Mouse (Mus musculus) v-Abl transformed pro-B cells (cell line): ENCODE results near the gene Rgs9bp.

Source experiments
- in situ Hi-C, 2 experiments: fragments of 400-800 bp; cut with MboI; formaldehyde crosslinking; loops; one replicate each; pipeline ENCODE4 v1.15.1; 2025; ENCODE audit not compliant: unreplicated experiment in 2 of 2

The Rgs9bp gene

DNA sequence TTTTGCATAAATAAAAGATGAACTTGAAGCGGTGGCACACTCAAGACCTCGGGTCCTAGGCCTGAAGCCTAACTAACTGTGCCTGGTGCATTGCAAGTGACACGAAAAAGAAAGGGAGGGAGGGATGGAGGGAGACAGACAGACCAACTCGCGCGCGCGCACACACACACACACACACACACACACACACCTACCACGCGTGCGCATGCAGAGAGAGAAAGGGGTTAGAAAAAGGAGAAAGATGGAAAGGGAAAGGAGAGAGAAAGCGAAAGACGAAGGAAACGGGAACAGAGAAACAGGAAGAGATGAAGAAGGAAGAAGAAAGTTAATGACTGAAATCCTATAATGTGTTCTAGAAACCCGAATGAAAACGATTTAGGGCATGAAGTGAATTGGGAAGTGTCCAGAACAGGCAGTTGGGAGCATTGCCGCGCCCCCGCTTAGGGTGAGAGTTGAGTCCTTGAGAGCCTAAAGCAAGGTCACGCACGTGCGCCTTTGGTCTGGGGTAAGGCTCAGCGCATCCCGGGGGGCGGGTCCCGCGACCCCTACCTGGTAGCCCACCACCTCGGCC is 30.7 kb downstream of the Rgs9bp start:
- in situ Hi-C loops = loop anchor here (5.0 to 25.0 kb wide), 5 partner anchors 88 to 1160 kb away; partner anchors contain the start of genes Cep89 (in 1 of the 2), Faap24 (in 1 of the 2), Lsm14a (in 1 of the 2) and Pdcd5 (in 1 of the 2)

DNA sequence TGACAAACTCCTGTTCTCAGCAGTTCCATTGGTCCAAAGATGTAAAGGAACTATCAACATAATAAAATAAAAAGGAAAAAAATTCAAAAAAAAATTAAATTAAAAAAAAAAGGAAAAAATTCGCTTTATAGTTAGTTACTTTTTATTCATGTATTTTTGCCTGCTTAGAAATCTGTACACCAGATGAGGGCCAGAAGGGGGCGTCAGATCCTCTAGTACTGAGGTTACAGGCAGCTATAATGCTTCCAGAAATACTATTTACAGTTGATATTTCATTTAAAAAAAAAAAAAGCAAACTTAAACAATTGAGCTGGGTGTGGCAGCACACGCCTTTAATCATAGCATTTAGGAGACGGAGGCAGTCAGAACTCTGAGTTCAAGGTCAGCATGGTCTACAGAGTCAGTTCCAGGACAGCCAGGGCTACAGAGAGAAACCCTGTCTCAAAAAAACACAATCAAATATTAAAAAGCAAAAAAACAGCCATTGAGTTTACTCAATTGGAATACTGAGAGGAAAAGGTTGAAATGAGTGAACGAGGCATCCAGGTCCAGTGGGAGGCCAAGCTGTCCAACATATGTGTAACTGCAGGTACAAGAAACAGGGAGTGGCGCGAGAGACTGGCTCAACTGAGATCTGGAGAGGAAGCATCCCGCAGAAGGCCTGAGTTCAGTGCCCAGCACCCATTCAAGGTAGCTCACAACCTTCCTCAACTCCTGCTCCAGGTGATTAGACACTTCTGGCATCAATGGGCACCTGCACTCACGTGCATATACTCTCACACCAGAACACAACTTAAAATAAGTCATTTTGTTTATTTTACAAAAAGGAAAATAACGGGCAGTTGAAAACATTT is 31.4 kb downstream of the Rgs9bp start:
- in situ Hi-C loops = loop anchor here in 1 of 2 experiments (10.0 to 25.0 kb wide), 4 partner anchors 91 to 1159 kb away; partner anchors contain the start of genes Cep89, Faap24, Lsm14a and Pdcd5

DNA sequence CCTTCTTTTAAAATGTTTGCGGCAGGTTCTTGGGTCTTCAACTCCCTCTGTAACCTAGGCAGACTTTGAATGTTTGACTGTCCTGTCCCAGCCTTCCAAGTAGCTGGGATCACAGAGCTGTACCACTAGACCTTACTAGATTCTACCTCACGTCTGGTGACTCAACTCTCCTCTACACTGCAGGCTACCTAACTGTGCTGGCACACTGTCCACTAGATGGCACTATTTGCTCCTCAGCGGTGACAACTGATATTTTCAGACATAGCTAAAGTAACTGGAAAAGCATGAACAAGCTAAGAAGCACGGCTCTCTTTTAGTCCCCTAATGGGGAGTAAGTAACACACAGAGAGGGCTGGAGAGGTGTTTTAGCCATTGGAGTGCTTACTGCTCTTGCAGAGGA is 39.5 kb downstream of the Rgs9bp start:
- in situ Hi-C loops = loop anchor here (10.0 to 25.0 kb wide), 2 partner anchors 151 to 1816 kb away; partner anchors contain the start of genes Cep89 (in 1 of the 2) and Faap24 (in 1 of the 2)

DNA sequence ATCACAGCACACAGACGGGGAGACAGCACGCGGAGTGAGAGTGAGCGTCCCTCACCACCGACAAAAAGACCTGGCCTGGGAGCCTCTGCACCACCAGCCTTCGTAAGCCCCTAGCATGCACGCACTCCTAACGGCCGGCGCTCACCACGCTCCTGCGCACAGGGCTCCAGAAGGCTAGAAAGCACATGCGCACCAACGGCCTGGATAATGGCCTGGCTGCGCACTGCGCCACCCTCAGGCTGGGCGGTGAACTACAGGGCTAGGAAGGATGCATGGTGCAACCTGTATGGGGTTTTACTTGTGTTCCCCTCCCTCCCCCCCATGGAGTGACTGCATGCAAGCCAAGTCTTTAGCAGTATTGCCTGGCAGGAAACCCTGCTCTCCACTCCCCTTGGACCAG is 47.8 kb downstream of the Rgs9bp start, which contains the start of gene Tdrd12:
Gene Tdrd12, minus strand, starts transcription at position 184 of the 400 bp plus-strand sequence.
- in situ Hi-C loops = loop anchor here in 1 of 2 experiments (25.0 kb wide), 1 partner anchor 1825 kb away; no protein-coding TSS in a partner anchor

- in situ Hi-C loops = loop anchor here in 1 of 2 experiments (25.0 kb wide), 1 partner anchor 1826 kb away; no protein-coding TSS in a partner anchor
Measured at GRCm38 (mm10) chr7:35535750-35536512, 49.5 kb downstream of the Rgs9bp start.

- in situ Hi-C loops = loop anchor here in 1 of 2 experiments (25.0 kb wide), 1 partner anchor 1832 kb away; no protein-coding TSS in a partner anchor
Measured at GRCm38 (mm10) chr7:35530544-35530943, 54.8 kb downstream of the Rgs9bp start.

DNA sequence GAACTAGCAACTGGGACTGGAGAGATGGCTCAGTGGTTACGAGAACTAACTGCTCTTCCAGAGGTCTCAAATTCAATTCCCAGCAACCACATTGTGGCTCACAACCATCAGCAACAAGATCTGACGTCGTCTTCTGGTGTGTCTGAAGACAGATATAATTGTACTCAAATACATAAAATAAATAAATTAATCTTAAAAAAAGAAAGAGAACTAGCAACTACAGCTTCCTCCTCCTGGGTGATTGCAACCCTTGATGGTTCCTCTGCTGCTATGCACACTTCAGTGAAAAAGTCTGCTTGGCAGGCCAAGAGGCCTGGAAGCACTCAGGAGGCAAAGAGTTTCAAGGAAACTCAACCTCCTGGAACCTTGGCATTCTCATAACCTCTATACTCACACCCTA is 55.4 kb downstream of the Rgs9bp start:
- in situ Hi-C loops = loop anchor here in 1 of 2 experiments (25.0 kb wide), 1 partner anchor 1832 kb away; no protein-coding TSS in a partner anchor
